Mouse (Mus musculus) urinary bladder, postnatal 36 days (tissue): Measurements from ENCODE around the gene Olfr728.

ENCODE experiments used
- DNase-seq, 2 experiments: peaks; one replicate each; pipeline ENCODE4 v3.0.0; 2022; ENCODE audit warnings: low spot score in 2 of 2, mixed read lengths in 1 of 2

Olfr728 gene

GRCm38 (mm10) chr14:50142580-50142979 is at the start of gene Olfr728:
TSS of gene Olfr728 (minus strand) at chr14:50142680.
- DNase-seq: no peak

GRCm38 (mm10) chr14:50188098-50188497 is 45.6 kb upstream of the Olfr728 start, which contains the start of gene Olfr730:
TSS of gene Olfr730 (minus strand) at chr14:50188198.
- DNase-seq: no peak

GRCm38 (mm10) chr14:50152810-50153209 is 10.3 kb upstream of the Olfr728 start, which contains the start of gene Olfr729:
TSS of gene Olfr729 (minus strand) at chr14:50152910.
- no peak for DNase-seq

- DNase-seq: no peak
Observed at GRCm38 (mm10) chr14:50122886-50123285, 19.6 kb downstream of the Olfr728 start, which contains the start of gene Olfr727. TSS of gene Olfr727 (plus strand) at chr14:50123186.

GRCm38 (mm10) chr14:50090853-50091252 is 51.6 kb downstream of the Olfr728 start, which contains the start of gene Olfr726:
TSS of gene Olfr726 (minus strand) at chr14:50090953.
- no peak for DNase-seq
